Mouse (Mus musculus) hindbrain, embryonic 11.5 days (tissue): Measurements from ENCODE around the gene Fam160b1. TPM values are rescaled to one million over a fixed set of nuclear protein-coding genes. Genes with fewer than 3 reads are reported as not detected.

Experiments used
- ATAC-seq: fragments of 200-750 bp; cut with Nextera tagmentation; 2 replicates; pipeline ENCODE4 v1.8.0; 2017; ENCODE audit warnings: mild to moderate bottlenecking, moderate TSS enrichment, moderate library complexity; ENCODE audit not compliant: low FRiP score
- DNase-seq: peaks from one replicate; pipeline ENCODE4 v3.0.0-alpha.2; 2015; ENCODE audit warnings: low spot score
- H3K27ac ChIP-seq: fragments of 300-500 bp; sonication (generic); 2 replicates; pipeline ENCODE4 v1.5.1; 2014; ENCODE audit warnings: mild to moderate bottlenecking, low read depth, low read length
- H3K27me3 ChIP-seq: fragments of 300-500 bp; sonication (generic); 2 replicates; pipeline ENCODE4 v1.6.1; 2014; ENCODE audit warnings: mild to moderate bottlenecking, low read length, moderate library complexity, mixed read lengths; ENCODE audit not compliant: control insufficient read depth, insufficient read depth
- H3K36me3 ChIP-seq: fragments of 300-500 bp; sonication (generic); 2 replicates; pipeline ENCODE4 v1.6.1; 2014; ENCODE audit warnings: mild to moderate bottlenecking, low read length, moderate library complexity, mixed read lengths; ENCODE audit not compliant: control insufficient read depth, insufficient read depth
- H3K4me1 ChIP-seq: fragments of 300-500 bp; sonication (generic); replicated peaks from 2 replicates; pipeline ENCODE4 v1.6.1; 2014; ENCODE audit warnings: low read length, mixed read lengths; ENCODE audit not compliant: control insufficient read depth, insufficient read depth
- H3K4me2 ChIP-seq: fragments of 300-500 bp; sonication (generic); replicated peaks from 2 replicates; pipeline ENCODE4 v1.6.1; 2014; ENCODE audit warnings: mild to moderate bottlenecking, low read depth, low read length
- H3K4me3 ChIP-seq: fragments of 300-500 bp; sonication (generic); 2 replicates; pipeline ENCODE4 v1.5.1; 2014; ENCODE audit warnings: low read depth, low read length
- H3K9ac ChIP-seq: fragments of 300-500 bp; sonication (generic); 2 replicates; pipeline ENCODE4 v1.6.1; 2014; ENCODE audit warnings: low read depth, low read length
- H3K9me3 ChIP-seq: fragments of 300-500 bp; sonication (generic); 2 replicates; pipeline ENCODE4 v1.6.1; 2016; ENCODE audit warnings: low read length; ENCODE audit not compliant: control insufficient read depth
- WGBS: fragments of 180-500 bp; shearing (Covaris S2); extraction: QIAGEN DNeasy Blood & Tissue Kit; methylation state at CpG from one replicate; pipeline ENCODE4 v1.1.7; 2014; 5-methylcytosine and 5-hydroxymethylcytosine counted together
- polyA plus RNA-seq: library from polyadenylated mRNA; unstranded; fragments of >200 nt; fragmentation: Nextera tagmentation; extraction: Ambion mirVana; gene quantifications from 2 replicates; pipeline ENCODE4 v1.2.1, GENCODE M21; 2014

Fam160b1 gene
- polyA plus RNA-seq, 1 experiment from 2014 or later, result 14.2 TPM

DNA sequence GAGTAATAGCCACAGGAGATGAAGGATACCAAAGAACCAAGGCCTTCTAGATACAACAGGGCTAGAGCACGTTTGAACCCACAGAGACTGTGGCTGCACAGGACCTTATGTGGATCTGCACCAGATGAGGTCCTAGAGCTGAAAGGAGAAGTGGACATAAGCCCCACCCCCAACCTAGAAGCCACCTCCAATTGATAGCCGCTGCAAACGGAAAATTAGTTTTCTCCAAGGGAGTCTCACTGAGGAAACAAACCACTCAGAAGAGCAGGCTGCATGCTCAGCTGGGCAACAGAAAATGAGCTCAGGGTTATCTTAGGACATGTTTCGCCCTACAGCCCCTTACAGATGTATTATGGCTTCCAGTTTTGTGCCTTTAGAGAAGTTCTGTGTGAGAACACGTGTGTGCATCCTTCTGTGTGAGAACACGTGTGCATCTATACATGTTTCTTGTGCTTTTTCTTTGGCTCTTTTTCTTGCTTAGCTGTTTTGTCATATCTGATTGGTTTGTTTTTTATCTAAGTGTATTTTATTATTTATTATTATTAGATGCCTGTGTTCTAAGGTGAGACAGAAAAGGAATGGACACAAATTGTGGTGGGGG lies 33.0 kb downstream of the Fam160b1 start:
- Histone ChIP-seq H3K4me3 (no peak overlapping the region), H3K27me3 (no peaks in the 10 kb centered on the region), H3K4me1 (no peaks in the 10 kb centered on the region), H3K36me3 (peaks cover 7% of the 10 kb centered on the region), H3K4me2 (no peak overlapping the region), H3K9me3 (no peaks in the 10 kb centered on the region), H3K27ac (no peak overlapping the region), H3K9ac (no peak overlapping the region)
- WGBS, result 83% methylated on average over 6 of the region's 6 CpGs
- ATAC-seq (no peak), DNase-seq (no peak)

DNA sequence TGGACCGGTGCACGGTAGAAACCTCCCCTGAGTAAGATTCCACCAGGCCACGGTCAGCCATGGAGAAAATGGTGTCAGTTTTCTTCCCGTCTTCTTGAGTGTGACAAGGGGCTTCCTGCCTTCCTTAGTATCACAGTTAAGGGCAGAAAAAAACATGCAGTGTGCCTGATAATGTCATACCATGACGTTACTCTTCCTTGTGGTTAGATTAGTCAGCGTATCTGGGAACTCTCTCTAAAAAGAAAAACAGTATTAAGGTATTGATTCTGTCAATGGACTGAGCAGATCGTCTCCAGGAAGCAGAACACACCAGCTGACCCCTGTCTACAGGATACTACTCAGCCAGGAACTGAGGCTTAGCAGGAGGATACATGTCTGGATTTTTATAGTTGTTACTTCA lies 36.1 kb downstream of the Fam160b1 start:
- DNase-seq, result no peak
- ATAC-seq, result no peak
- Histone ChIP-seq H3K4me2 (no peak overlapping the region), H3K36me3 (no peaks in the 10 kb centered on the region), H3K4me3 (no peak overlapping the region), H3K9me3 (no peaks in the 10 kb centered on the region), H3K9ac (no peak overlapping the region), H3K27me3 (no peaks in the 10 kb centered on the region), H3K4me1 (no peaks in the 10 kb centered on the region), H3K27ac (no peak overlapping the region)
- WGBS, result 77% methylated on average over 7 of the region's 7 CpGs

DNA sequence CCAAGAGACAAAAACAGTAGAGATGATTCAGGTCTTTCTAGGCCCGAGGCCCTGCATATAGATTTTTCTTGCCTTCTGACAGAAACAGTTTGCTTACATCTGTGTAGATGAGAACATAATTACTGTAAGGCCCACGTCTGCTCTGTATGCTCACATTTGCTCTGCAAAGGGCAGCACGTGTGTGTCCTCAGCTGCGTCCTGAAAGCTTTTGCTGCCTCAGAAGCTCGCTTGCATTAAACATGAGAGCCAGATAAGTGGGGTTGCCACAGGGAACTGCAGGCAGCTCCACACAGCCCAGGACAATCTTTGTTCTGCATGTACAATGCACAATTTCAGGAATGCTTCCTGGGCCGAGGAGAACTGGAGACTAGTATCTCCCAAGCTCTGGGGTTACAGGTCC lies 41.9 kb downstream of the Fam160b1 start:
- 76% methylated on average over 6 of the region's 6 CpGs for WGBS
- Histone ChIP-seq H3K9me3 (no peaks in the 10 kb centered on the region), H3K4me3 (no peak overlapping the region), H3K4me2 (no peak overlapping the region), H3K36me3 (no peaks in the 10 kb centered on the region), H3K27ac (0 out of 2 replicates have a peak overlapping the region, but pooled peaks have one; percentile 33), H3K27me3 (no peaks in the 10 kb centered on the region), H3K9ac (no peak overlapping the region), H3K4me1 (no peaks in the 10 kb centered on the region)
- DNase-seq (no peak), ATAC-seq (no peak)

DNA sequence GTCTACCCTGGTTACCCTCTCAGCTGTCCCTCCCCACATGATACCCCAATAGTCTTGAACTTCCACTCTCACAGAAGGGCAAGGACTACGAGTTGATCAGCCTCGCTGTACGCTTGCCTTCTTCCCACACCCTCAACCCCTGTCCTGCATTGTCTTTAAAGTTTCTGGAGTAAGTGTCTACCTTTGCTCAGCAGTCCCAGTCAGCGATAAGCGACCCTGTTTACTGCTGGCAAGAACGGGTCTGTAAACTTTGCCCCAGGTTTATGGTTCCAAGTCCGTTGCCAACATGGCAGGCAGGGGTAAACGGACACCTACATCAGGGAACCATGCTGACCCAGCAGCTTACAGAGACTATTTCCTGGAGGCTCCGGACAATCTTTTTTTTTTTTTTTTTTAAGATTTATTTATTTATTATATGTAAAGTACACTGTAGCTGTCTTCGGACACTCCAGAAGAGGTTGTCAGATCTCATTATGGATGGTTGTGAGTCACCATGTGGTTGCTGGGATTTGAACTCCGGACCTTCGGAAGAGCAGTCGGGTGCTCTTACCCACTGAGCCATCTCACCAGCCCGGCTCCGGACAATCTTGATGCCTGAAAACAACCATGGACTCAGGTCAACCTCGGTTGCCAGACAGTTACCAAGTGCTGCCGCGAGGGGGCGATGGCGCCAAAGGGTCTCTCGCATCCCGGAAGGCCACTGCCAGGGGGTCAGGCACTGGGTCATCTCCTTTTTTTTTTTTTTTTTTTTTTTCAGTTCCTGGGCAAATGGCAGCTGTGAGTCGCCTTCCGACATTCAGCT lies 43.4 kb downstream of the Fam160b1 start:
- peak overlapping the region; percentile 18; the same call in 1 of the 2 replicates for H3K4me2 ChIP-seq
- no peak overlapping the region for H3K9ac ChIP-seq
- no peaks in the 10 kb centered on the region for H3K36me3 ChIP-seq
- DNase-seq (peak; percentile 90), ATAC-seq (peak; percentile 78)
- H3K27me3 ChIP-seq, result no peaks in the 10 kb centered on the region
- H3K9me3 ChIP-seq, result no peaks in the 10 kb centered on the region
- no peak overlapping the region for H3K27ac ChIP-seq
- no peak overlapping the region for H3K4me3 ChIP-seq
- H3K4me1 ChIP-seq, result no peaks in the 10 kb centered on the region
- 14% methylated on average over 24 of the region's 24 CpGs for WGBS

DNA sequence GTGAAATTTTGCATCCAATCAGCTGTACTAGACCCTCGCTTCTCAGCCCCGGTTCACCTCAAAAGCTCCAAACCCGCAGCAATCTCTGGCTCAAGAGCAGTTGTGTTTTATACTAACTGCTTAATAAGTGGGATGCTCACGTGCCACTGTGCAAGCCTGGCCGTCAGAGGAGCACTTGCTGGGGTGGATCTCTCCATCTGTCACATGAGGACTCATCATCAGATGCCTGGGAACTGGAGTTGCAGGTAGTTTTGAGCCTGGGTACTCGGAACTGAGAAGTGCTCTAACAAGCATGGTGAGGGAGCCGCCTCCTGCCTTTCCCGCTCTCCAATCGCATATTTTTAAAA lies 44.0 kb downstream of the Fam160b1 start:
- no peak overlapping the region for H3K4me3 ChIP-seq
- peak; percentile 27 for ATAC-seq
- H3K27ac ChIP-seq, result no peak overlapping the region

DNA sequence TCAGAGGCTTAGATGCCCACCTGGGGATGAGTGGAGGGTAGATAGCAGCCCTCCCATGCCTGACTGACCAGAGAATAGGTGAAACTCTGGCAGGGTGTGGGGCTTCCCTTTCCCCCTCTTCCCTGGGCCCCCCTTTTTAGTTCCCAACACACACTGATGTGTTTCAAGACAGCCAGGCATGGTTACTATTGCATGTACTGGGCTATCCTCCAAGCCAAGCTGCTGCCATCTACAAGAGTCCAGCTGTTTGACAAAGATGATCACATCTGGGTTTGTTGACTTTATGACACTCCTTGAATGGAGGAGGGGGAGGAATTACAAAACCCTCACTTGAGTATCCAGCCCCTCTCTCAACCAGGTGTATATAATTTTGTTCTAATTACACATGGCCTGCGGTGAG lies 47.5 kb downstream of the Fam160b1 start:
- H3K27me3 ChIP-seq, result no peaks in the 10 kb centered on the region
- WGBS, result 90% methylated on average over 1 of the region's 1 CpGs
- H3K4me1 ChIP-seq, result no peaks in the 10 kb centered on the region
- H3K4me2 ChIP-seq, result no peak overlapping the region
- no peaks in the 10 kb centered on the region for H3K9me3 ChIP-seq
- H3K36me3 ChIP-seq, result no peaks in the 10 kb centered on the region
- H3K27ac ChIP-seq, result no peak overlapping the region
- no peak overlapping the region for H3K9ac ChIP-seq
- DNase-seq, result no peak
- no peak for ATAC-seq
- H3K4me3 ChIP-seq, result no peak overlapping the region

More for the DNA sequence above, 44.0 kb downstream of the Fam160b1 start:
- H3K4me2 ChIP-seq, result peak overlapping the region; percentile 18; the same call in 1 of the 2 replicates
- no peak for DNase-seq
- H3K9ac ChIP-seq, result no peak overlapping the region
- H3K36me3 ChIP-seq, result no peaks in the 10 kb centered on the region
- 11% methylated on average over 9 of the region's 9 CpGs for WGBS
- no peaks in the 10 kb centered on the region for H3K27me3 ChIP-seq
- H3K4me1 ChIP-seq, result no peaks in the 10 kb centered on the region
- H3K9me3 ChIP-seq, result no peaks in the 10 kb centered on the region

DNA sequence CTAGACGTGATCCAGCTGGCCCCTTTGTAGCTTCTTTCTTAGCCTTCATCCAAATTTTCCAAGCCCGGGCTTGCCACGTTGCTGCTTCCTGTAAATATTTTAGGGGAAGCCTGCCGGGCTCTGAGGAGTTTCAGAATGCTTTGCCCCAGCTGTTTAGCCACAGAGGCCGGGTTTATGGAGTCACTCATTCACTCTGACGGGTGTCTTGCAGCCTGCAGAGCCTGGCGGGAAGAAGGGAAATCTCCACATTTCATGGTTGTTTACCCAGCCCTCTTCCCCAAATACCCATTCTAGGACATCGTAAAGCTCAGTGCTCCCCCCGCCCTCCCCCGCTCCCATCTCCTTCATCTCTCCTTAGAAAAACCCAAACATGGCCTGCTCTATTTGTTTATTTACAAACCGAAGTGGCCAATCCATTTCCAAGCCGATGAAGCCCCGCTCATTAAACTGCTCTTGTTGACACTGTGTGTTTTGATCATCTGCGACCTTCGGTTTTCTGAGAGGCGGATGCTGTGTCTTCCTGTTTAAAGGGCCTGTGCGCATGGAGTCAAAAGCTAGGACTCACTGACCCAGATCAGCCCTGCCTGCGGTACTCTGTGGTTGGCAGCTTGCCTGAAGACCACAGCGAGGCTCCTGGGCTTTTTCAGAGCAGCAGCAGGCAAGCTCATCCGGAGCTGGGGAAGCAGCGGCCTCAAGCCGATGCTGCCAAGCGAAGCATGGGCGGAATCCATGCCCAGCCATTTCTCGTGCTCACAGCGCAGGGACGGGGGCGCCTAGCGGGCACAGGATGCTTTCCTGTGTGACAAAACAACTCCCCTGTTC lies 51.1 kb downstream of the Fam160b1 start:
- ATAC-seq (no peak), DNase-seq (peak; percentile 46)
- H3K4me1 ChIP-seq, result no peaks in the 10 kb centered on the region
- H3K27me3 ChIP-seq, result no peaks in the 10 kb centered on the region
- peak overlapping the region; percentile 17; the same call in 1 of the 2 replicates for H3K4me2 ChIP-seq
- H3K9ac ChIP-seq, result no peak overlapping the region
- no peaks in the 10 kb centered on the region for H3K9me3 ChIP-seq
- WGBS, result 42% methylated on average over 29 of the region's 29 CpGs
- H3K4me3 ChIP-seq, result no peak overlapping the region
- no peak overlapping the region for H3K27ac ChIP-seq
- no peaks in the 10 kb centered on the region for H3K36me3 ChIP-seq

DNA sequence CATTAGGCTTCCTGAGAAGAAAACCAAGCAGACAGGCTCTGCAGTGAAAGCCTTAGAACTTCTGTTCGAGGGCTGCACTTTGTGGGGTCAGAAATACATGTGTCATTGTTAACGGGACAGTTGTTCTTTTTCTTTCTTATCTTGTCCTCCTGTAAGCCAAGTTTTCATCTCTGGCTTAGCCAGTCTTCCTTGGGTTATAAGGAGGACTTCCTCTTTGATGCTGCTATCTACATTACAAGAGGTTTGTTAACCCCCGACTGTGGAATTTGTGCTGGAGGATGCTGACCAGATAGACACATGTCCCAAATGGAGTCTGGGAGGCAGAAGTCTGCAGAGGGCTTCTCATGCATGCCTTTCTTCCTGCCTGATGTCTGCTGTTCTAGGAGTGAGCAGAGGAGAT lies 52.7 kb downstream of the Fam160b1 start:
- H3K4me2 ChIP-seq, result no peak overlapping the region
- ATAC-seq (no peak), DNase-seq (no peak)
- H3K27me3 ChIP-seq, result no peaks in the 10 kb centered on the region
- H3K9ac ChIP-seq, result no peak overlapping the region
- H3K36me3 ChIP-seq, result no peaks in the 10 kb centered on the region
- no peak overlapping the region for H3K27ac ChIP-seq
- H3K9me3 ChIP-seq, result no peaks in the 10 kb centered on the region
- WGBS, result 83% methylated on average over 3 of the region's 3 CpGs
- H3K4me3 ChIP-seq, result no peak overlapping the region
- H3K4me1 ChIP-seq, result no peaks in the 10 kb centered on the region; the same call in 1 of the 2 replicates
